Mouse (Mus musculus): Measurements from ENCODE around the gene Gstm4. TPM values are rescaled to one million over a fixed set of nuclear protein-coding genes. Genes with fewer than 3 reads are reported as not detected.
A peak's percentile ranks its signal among the peaks of the same experiment; 100 is the strongest.
"Not testable (repeated sequence)": the region's sequence is repeated elsewhere in the genome, so short reads cannot be mapped to it uniquely, and the experiment has no call there.

Gene Gstm4
- polyA plus RNA-seq, 1 experiment from 2014 or later: 15.1 TPM

DNA sequence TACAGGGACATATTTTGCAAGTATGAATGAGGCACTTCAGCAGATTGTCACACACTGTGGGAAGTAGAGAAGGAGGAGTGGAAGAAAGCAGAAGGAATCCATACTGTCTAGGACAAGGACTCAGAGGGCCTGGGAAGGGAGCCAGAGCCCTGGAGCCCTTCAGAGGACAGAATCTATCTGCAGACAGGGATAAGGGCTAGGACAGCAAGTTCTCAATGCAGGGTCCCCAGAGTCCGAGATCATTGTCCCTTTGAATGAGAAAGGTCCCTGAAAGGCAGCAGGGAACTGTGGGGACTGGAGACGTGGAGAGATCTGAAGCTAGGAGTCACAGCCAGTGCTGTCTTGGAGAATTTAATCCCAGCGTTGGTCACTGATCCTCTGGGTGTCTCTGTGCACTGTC, 25.5 kb downstream of the Gstm4 start:
- H3K4me3 ChIP-seq (ENCODE audit: low read depth, low read length); H3K9ac ChIP-seq (ENCODE audit: low read length); DNase-seq (ENCODE audit: low spot score); H3K9me3 ChIP-seq (ENCODE audit: control insufficient read depth, low read length); H3K36me3 ChIP-seq (ENCODE audit: control insufficient read depth, insufficient read depth, low read length); ATAC-seq (ENCODE audit: insufficient number of reproducible peaks, low FRiP score, low TSS enrichment, low read depth); H3K27ac ChIP-seq (replicated peaks; ENCODE audit: low read depth, low read length); H3K4me2 ChIP-seq (ENCODE audit: low read depth, severe bottlenecking); H3K27me3 ChIP-seq (ENCODE audit: control insufficient read depth, insufficient read depth, low read length); H3K4me1 ChIP-seq (ENCODE audit: control insufficient read depth, insufficient read depth, low read length): not testable (repeated sequence)
- 75% methylated on average over 3 of the region's 3 CpGs for WGBS

GRCm38 (mm10) chr3:108018190-108018820, 26.4 kb downstream of the Gstm4 start:
- Histone ChIP-seq H3K9ac (ENCODE audit: low read length) (peak overlapping the region; percentile 35; the same call in 1 of the 2 replicates), H3K36me3 (ENCODE audit: control insufficient read depth, insufficient read depth, low read length) (no peaks in the 10 kb centered on the region), H3K27ac (replicated peaks; ENCODE audit: low read depth, low read length) (no peak overlapping the region), H3K4me2 (ENCODE audit: low read depth, severe bottlenecking) (peak overlapping the region; percentile 57), H3K4me1 (ENCODE audit: control insufficient read depth, insufficient read depth, low read length) (0 out of 2 replicates have a peak, but pooled peaks cover 4% of the 10 kb centered on the region), H3K9me3 (ENCODE audit: control insufficient read depth, low read length) (no peaks in the 10 kb centered on the region), H3K27me3 (ENCODE audit: control insufficient read depth, insufficient read depth, low read length) (no peaks in the 10 kb centered on the region), H3K4me3 (ENCODE audit: low read depth, low read length) (peak overlapping the region; percentile 21; the same call in 1 of the 2 replicates)
- peak; percentile 23 for DNase-seq (ENCODE audit: low spot score)
- ATAC-seq (ENCODE audit: insufficient number of reproducible peaks, low FRiP score, low TSS enrichment, low read depth): 0 out of 2 replicates have a peak, but pooled peaks have one; percentile 11
- WGBS: 34% methylated on average over 14 of the region's 14 CpGs

GRCm38 (mm10) chr3:108017473-108018189, 27.1 kb downstream of the Gstm4 start, which contains the start of gene Gstm1:
Gstm1 (minus strand) TSS chr3:108017973.
- Histone ChIP-seq H3K27ac (replicated peaks; ENCODE audit: low read depth, low read length) (peak within 1 kb of the TSS; percentile 2), H3K36me3 (ENCODE audit: control insufficient read depth, insufficient read depth, low read length) (no peaks in the 10 kb centered on the region), H3K9me3 (ENCODE audit: control insufficient read depth, low read length) (no peaks in the 10 kb centered on the region), H3K9ac (ENCODE audit: low read length) (peak within 1 kb of the TSS; percentile 35), H3K27me3 (ENCODE audit: control insufficient read depth, insufficient read depth, low read length) (no peaks in the 10 kb centered on the region), H3K4me1 (ENCODE audit: control insufficient read depth, insufficient read depth, low read length) (0 out of 2 replicates have a peak, but pooled peaks cover 4% of the 10 kb centered on the region), H3K4me2 (ENCODE audit: low read depth, severe bottlenecking) (peak within 1 kb of the TSS; percentile 57), H3K4me3 (ENCODE audit: low read depth, low read length) (peak within 1 kb of the TSS; percentile 21)
- ATAC-seq (ENCODE audit: insufficient number of reproducible peaks, low FRiP score, low TSS enrichment, low read depth) (peak; percentile 98), DNase-seq (ENCODE audit: low spot score) (peak; percentile 95)
- under 1% methylated on average over 31 of the region's 31 CpGs for WGBS

GRCm38 (mm10) chr3:108016468-108016867, 28.2 kb downstream of the Gstm4 start:
- not testable (repeated sequence) for H3K9ac ChIP-seq (ENCODE audit: low read length); ATAC-seq (ENCODE audit: insufficient number of reproducible peaks, low FRiP score, low TSS enrichment, low read depth); H3K27ac ChIP-seq (replicated peaks; ENCODE audit: low read depth, low read length); H3K9me3 ChIP-seq (ENCODE audit: control insufficient read depth, low read length); H3K36me3 ChIP-seq (ENCODE audit: control insufficient read depth, insufficient read depth, low read length); H3K27me3 ChIP-seq (ENCODE audit: control insufficient read depth, insufficient read depth, low read length); DNase-seq (ENCODE audit: low spot score); H3K4me1 ChIP-seq (ENCODE audit: control insufficient read depth, insufficient read depth, low read length); H3K4me2 ChIP-seq (ENCODE audit: low read depth, severe bottlenecking); H3K4me3 ChIP-seq (ENCODE audit: low read depth, low read length)
- WGBS: 87% methylated on average over 5 of the region's 5 CpGs

GRCm38 (mm10) chr3:108014974-108015346, 29.7 kb downstream of the Gstm4 start:
- no peak for ATAC-seq (ENCODE audit: insufficient number of reproducible peaks, low FRiP score, low TSS enrichment, low read depth)
- H3K4me2 ChIP-seq (ENCODE audit: low read depth, severe bottlenecking): no peak overlapping the region
- no peak for DNase-seq (ENCODE audit: low spot score)
- no peaks in the 10 kb centered on the region for H3K36me3 ChIP-seq (ENCODE audit: control insufficient read depth, insufficient read depth, low read length)
- H3K4me3 ChIP-seq (ENCODE audit: low read depth, low read length): no peak overlapping the region
- 0 out of 2 replicates have a peak, but pooled peaks cover 4% of the 10 kb centered on the region for H3K4me1 ChIP-seq (ENCODE audit: control insufficient read depth, insufficient read depth, low read length)
- no peak overlapping the region for H3K9ac ChIP-seq (ENCODE audit: low read length)
- no peaks in the 10 kb centered on the region for H3K27me3 ChIP-seq (ENCODE audit: control insufficient read depth, insufficient read depth, low read length)
- WGBS: 91% methylated on average over 2 of the region's 2 CpGs
- no peak overlapping the region for H3K27ac ChIP-seq (replicated peaks; ENCODE audit: low read depth, low read length)
- H3K9me3 ChIP-seq (ENCODE audit: control insufficient read depth, low read length): no peaks in the 10 kb centered on the region

DNA sequence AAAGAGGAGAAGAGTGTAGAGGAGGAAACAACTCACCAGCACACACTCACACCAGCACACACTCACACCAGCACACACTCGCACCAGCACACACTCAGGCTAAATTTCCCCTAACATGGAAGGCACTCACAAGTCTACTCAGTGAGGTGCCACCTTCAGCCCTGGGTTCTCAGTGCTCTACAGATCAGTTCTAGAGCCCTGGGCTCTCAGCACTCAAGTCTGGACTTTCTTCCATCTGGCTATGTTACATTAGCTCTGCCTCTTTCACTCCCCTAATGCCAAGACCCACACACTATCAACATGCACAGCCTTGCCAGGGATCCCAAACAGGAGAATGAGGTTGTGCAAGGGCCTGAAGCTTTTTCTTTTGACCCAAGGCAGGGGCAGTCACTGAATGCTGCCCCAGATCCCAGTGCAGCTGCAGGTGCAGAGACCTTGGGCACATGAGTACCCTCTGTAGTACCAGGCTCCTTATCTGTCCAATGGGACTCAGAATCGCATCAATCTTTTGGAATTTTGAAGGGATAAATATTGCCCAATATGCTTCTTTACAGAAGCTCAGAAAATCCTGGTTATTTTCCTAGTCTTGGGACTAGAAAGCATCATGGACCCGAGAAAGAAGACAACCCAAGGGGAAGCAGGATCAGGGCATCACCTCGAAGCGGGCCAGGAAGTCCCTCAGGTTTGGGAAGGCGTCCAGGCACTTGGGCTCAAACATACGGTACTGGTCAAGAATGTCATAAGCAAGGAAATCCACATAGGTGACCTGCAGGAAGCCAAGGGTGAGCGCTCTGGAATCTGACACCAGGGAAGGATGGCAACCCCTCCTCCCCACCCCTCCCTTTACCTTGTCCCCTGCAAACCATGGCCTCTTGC, 30.4 kb downstream of the Gstm4 start:
- Histone ChIP-seq H3K9me3 (ENCODE audit: control insufficient read depth, low read length) (no peaks in the 10 kb centered on the region), H3K36me3 (ENCODE audit: control insufficient read depth, insufficient read depth, low read length) (no peaks in the 10 kb centered on the region), H3K27ac (replicated peaks; ENCODE audit: low read depth, low read length) (no peak overlapping the region), H3K9ac (ENCODE audit: low read length) (no peak overlapping the region), H3K27me3 (ENCODE audit: control insufficient read depth, insufficient read depth, low read length) (no peaks in the 10 kb centered on the region), H3K4me2 (ENCODE audit: low read depth, severe bottlenecking) (no peak overlapping the region), H3K4me3 (ENCODE audit: low read depth, low read length) (no peak overlapping the region), H3K4me1 (ENCODE audit: control insufficient read depth, insufficient read depth, low read length) (0 out of 2 replicates have a peak, but pooled peaks cover 4% of the 10 kb centered on the region)
- DNase-seq (ENCODE audit: low spot score) (no peak), ATAC-seq (ENCODE audit: insufficient number of reproducible peaks, low FRiP score, low TSS enrichment, low read depth) (no peak)
- WGBS: 90% methylated on average over 7 of the region's 8 CpGs

DNA sequence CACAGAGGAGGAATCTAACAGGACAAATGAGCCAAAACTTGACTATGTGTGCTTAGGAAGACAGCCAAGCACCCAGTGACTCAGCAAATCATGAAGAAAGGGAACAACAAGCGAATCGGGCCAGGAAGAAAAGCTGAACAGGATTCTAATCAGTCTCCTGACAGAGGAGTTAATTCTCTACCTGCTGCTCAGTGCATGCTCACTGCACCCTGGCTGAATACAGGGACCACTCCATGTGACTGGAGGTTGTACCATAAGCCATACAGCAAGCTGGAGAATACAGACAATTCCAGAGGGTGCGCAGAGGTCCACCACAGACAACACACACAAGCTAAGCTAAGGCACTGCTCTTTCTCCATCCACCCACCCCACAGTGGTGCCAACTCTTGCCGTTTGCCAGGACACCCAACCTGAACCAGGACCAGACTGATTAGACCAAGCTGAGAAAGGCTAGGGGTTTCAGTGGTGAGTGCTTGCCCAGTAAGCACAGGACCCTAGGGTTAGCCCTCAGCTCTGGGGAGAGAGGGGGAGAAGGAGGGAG, 31.3 kb downstream of the Gstm4 start:
- no peak overlapping the region for H3K4me3 ChIP-seq (ENCODE audit: low read depth, low read length)
- ATAC-seq (ENCODE audit: insufficient number of reproducible peaks, low FRiP score, low TSS enrichment, low read depth) (no peak), DNase-seq (ENCODE audit: low spot score) (no peak)
- 0 out of 2 replicates have a peak, but pooled peaks cover 2% of the 10 kb centered on the region for H3K4me1 ChIP-seq (ENCODE audit: control insufficient read depth, insufficient read depth, low read length)
- H3K9me3 ChIP-seq (ENCODE audit: control insufficient read depth, low read length): no peaks in the 10 kb centered on the region
- H3K27ac ChIP-seq (replicated peaks; ENCODE audit: low read depth, low read length): no peak overlapping the region
- H3K9ac ChIP-seq (ENCODE audit: low read length): no peak overlapping the region
- 85% methylated on average over 4 of the region's 4 CpGs for WGBS
- H3K27me3 ChIP-seq (ENCODE audit: control insufficient read depth, insufficient read depth, low read length): no peaks in the 10 kb centered on the region
- H3K4me2 ChIP-seq (ENCODE audit: low read depth, severe bottlenecking): no peak overlapping the region
- H3K36me3 ChIP-seq (ENCODE audit: control insufficient read depth, insufficient read depth, low read length): no peaks in the 10 kb centered on the region

DNA sequence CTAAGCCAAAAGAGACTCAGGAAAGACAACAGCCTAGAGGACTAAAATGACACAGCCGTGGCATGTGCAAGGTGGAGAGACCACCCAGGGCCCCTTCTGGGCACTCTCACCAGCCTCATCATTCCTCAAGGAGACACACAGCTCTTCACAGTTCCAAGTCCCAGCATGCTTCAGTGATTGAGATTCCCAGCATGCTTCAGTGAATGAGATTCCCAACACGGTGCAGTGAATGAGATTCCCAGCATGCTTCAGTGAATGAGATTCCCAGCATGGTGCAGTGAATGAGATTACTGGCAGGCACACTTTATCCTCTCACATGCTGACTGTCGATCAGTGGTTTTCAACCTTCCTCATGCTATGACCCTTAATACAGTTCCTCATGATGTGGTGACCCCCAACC, 33.1 kb downstream of the Gstm4 start:
- no peak for DNase-seq (ENCODE audit: low spot score)
- 80% methylated on average over 3 of the region's 3 CpGs for WGBS
- Histone ChIP-seq H3K9me3 (ENCODE audit: control insufficient read depth, low read length) (no peaks in the 10 kb centered on the region), H3K27ac (replicated peaks; ENCODE audit: low read depth, low read length) (no peak overlapping the region), H3K4me1 (ENCODE audit: control insufficient read depth, insufficient read depth, low read length) (no peaks in the 10 kb centered on the region), H3K4me2 (ENCODE audit: low read depth, severe bottlenecking) (no peak overlapping the region), H3K4me3 (ENCODE audit: low read depth, low read length) (no peak overlapping the region), H3K27me3 (ENCODE audit: control insufficient read depth, insufficient read depth, low read length) (no peaks in the 10 kb centered on the region), H3K36me3 (ENCODE audit: control insufficient read depth, insufficient read depth, low read length) (no peaks in the 10 kb centered on the region), H3K9ac (ENCODE audit: low read length) (no peak overlapping the region)
- no peak for ATAC-seq (ENCODE audit: insufficient number of reproducible peaks, low FRiP score, low TSS enrichment, low read depth)
